Comparison of ENCODE assay signal across 33 mouse cellular contexts in genomic region chr5:73053933-73054332, GRCm38 (mm10). TPM values are rescaled to one million over a fixed set of nuclear protein-coding genes. Genes with fewer than 3 reads are reported as not detected.
"Had no signal": no experiment of that assay in that cellular context is flagged by ENCODE, and none has a peak within 500 bp of the region (broad histone marks: within the 10 kb centered on the region; RNA-seq: fewer than 3 reads in every experiment).

No protein-coding gene starts in this region.

- H3K27me3 ChIP-seq: embryonic facial prominence, embryonic 12.5 days; embryonic facial prominence, embryonic 13.5 days; embryonic facial prominence, embryonic 15.5 days; forebrain, embryonic 12.5 days; forebrain, embryonic 13.5 days; forebrain, embryonic 15.5 days had no signal

- H3K9me3 ChIP-seq: embryonic facial prominence, embryonic 10.5 days; embryonic facial prominence, embryonic 12.5 days; embryonic facial prominence, embryonic 13.5 days; embryonic facial prominence, embryonic 15.5 days; forebrain, embryonic 10.5 days; forebrain, embryonic 12.5 days; forebrain, embryonic 13.5 days; forebrain, embryonic 15.5 days had no signal

- H3K27ac ChIP-seq: embryonic facial prominence, embryonic 10.5 days; embryonic facial prominence, embryonic 12.5 days; embryonic facial prominence, embryonic 13.5 days; forebrain, embryonic 10.5 days; forebrain, embryonic 12.5 days; forebrain, embryonic 13.5 days; forebrain, embryonic 15.5 days; gastrocnemius, adult 2 months; heart, adult 2 months had no signal

- H3K4me1 ChIP-seq: embryonic facial prominence, embryonic 10.5 days; embryonic facial prominence, embryonic 12.5 days; embryonic facial prominence, embryonic 13.5 days; embryonic facial prominence, embryonic 15.5 days; forebrain, embryonic 10.5 days; forebrain, embryonic 12.5 days; forebrain, embryonic 13.5 days; forebrain, embryonic 15.5 days had no signal

- H3K4me2 ChIP-seq: embryonic facial prominence, embryonic 12.5 days; embryonic facial prominence, embryonic 13.5 days; embryonic facial prominence, embryonic 15.5 days; forebrain, embryonic 12.5 days; forebrain, embryonic 13.5 days; forebrain, embryonic 15.5 days had no signal

- H3K9ac ChIP-seq: embryonic facial prominence, embryonic 12.5 days; embryonic facial prominence, embryonic 13.5 days; embryonic facial prominence, embryonic 15.5 days; forebrain, embryonic 12.5 days; forebrain, embryonic 13.5 days; forebrain, embryonic 15.5 days; forebrain, postnatal 0 days had no signal

- H3K4me3 ChIP-seq: embryonic facial prominence, embryonic 10.5 days; embryonic facial prominence, embryonic 12.5 days; embryonic facial prominence, embryonic 13.5 days; embryonic facial prominence, embryonic 15.5 days; erythroblast, embryonic 14.5 days; forebrain, embryonic 10.5 days; forebrain, embryonic 12.5 days; forebrain, embryonic 13.5 days; forebrain, embryonic 15.5 days; gastrocnemius, adult 2 months; heart, adult 2 months had no signal

- DNase-seq: cerebellum, adult 2 months; cerebellum, adult 8-10 months; cerebellum, adult 9-10 months; cerebellum, adult 9-11 months; cerebellum, postnatal 10 days; cerebellum, postnatal 14 days; cerebellum, postnatal 25 days; cerebellum, postnatal 36 days; embryo, embryonic 11 days; forebrain, postnatal 0 days; gastrocnemius, adult 2 months; gastrocnemius, postnatal 10 days; gastrocnemius, postnatal 14 days; gastrocnemius, postnatal 25 days; gastrocnemius, postnatal 36 days; heart, adult 18-20 months; heart, adult 2 months had no signal

- ATAC-seq: forebrain, embryonic 13.5 days; forebrain, embryonic 14.5 days; forebrain, embryonic 15.5 days; forebrain, embryonic 16.5 days; forebrain, postnatal 0 days had no signal

RNA-seq across cellular contexts. Expression of gene Slc10a4, which starts 47.2 kb away (rescaled TPM):
- total RNA-seq: common myeloid progenitor, adult 5-6 weeks; gastrocnemius, adult 18-20 months; gastrocnemius, adult 2 months; gastrocnemius, adult 8-10 months; gastrocnemius, postnatal 10 days; gastrocnemius, postnatal 14 days; gastrocnemius, postnatal 25 days; gastrocnemius, postnatal 4 days; granulocyte monocyte progenitor cell, adult 5-6 weeks; heart, adult 18-20 months had no signal
- polyA plus RNA-seq: erythroblast, embryonic 14.5 days had no signal
